Mouse (Mus musculus) myocyte (in vitro differentiated cells): ENCODE measurements around the gene Olfr20. TPM values are rescaled to one million over a fixed set of nuclear protein-coding genes. Genes with fewer than 3 reads are reported as not detected.
"Not testable (repeated sequence)": the region's sequence is repeated elsewhere in the genome, so short reads cannot be mapped to it uniquely, and the experiment has no call there.

ENCODE experiments used
- H3K27me3 ChIP-seq: one replicate; pipeline ENCODE4 v1.6.1; 2011; ENCODE audit not compliant: control insufficient read depth, insufficient read depth, insufficient read length
- H3K36me3 ChIP-seq: one replicate; pipeline ENCODE4 v1.6.1; 2011; ENCODE audit not compliant: control insufficient read depth, insufficient read depth
- H3K4me2 ChIP-seq: one replicate; pipeline ENCODE4 v1.6.1; 2011; ENCODE audit warnings: low read depth, control low read depth
- H3K4me3 ChIP-seq: one replicate; pipeline ENCODE4 v1.5.1; 2011; ENCODE audit warnings: mild to moderate bottlenecking, control low read depth, moderate library complexity
- H3K79me2 ChIP-seq: one replicate; pipeline ENCODE4 v1.6.1; 2011; ENCODE audit not compliant: control insufficient read depth, insufficient read depth
- H3ac ChIP-seq: one replicate; pipeline ENCODE4 v1.6.1; 2011; ENCODE audit not compliant: control insufficient read depth, insufficient read length
- CEBPB ChIP-seq: IDR thresholded peaks from 2 replicates; pipeline ENCODE4 v1.6.1; 2011; ENCODE audit warnings: mild to moderate bottlenecking, moderate library complexity; ENCODE audit not compliant: poor library complexity, insufficient read depth, severe bottlenecking
- E2F4 ChIP-seq: IDR thresholded peaks from one replicate; pipeline ENCODE4 v1.6.1; 2011; ENCODE audit warnings: mild to moderate bottlenecking, control low read depth, moderate library complexity; ENCODE audit not compliant: insufficient read depth
- MAX ChIP-seq: IDR thresholded peaks from one replicate; pipeline ENCODE4 v1.6.1; 2011; ENCODE audit warnings: low read depth, mild to moderate bottlenecking, control low read depth
- MYOD1 ChIP-seq, 3 experiments: IDR thresholded peaks; one replicate each; pipeline ENCODE4 v1.6.1; 2011; ENCODE audit warnings: control low read depth in 2 of 3, low read depth in 2 of 3, mild to moderate bottlenecking in 2 of 3, moderate library complexity in 1 of 3; ENCODE audit not compliant: insufficient read length in 2 of 3, control insufficient read depth in 1 of 3
- MYOG ChIP-seq, 3 experiments: IDR thresholded peaks; one replicate each; pipeline ENCODE4 v1.6.1; 2011; ENCODE audit warnings: control low read depth in 2 of 3, low read depth in 2 of 3, mild to moderate bottlenecking in 2 of 3; ENCODE audit not compliant: insufficient read length in 2 of 3, control insufficient read depth in 1 of 3, insufficient read depth in 1 of 3
- POLR2A ChIP-seq: IDR thresholded peaks from one replicate; pipeline ENCODE4 v1.6.1; 2011; ENCODE audit warnings: low read depth, mild to moderate bottlenecking, control low read depth, moderate library complexity; ENCODE audit not compliant: insufficient read length
- POLR2AphosphoS2 ChIP-seq: IDR thresholded peaks from one replicate; pipeline ENCODE4 v1.6.1; 2011; ENCODE audit warnings: low read depth, control low read depth; ENCODE audit not compliant: insufficient read length
- REST ChIP-seq: IDR thresholded peaks from one replicate; pipeline ENCODE4 v1.6.1; 2011; ENCODE audit warnings: mild to moderate bottlenecking, control low read depth, moderate library complexity; ENCODE audit not compliant: insufficient read depth, insufficient read length
- SRF ChIP-seq: IDR thresholded peaks from one replicate; pipeline ENCODE4 v1.6.1; 2011; ENCODE audit warnings: low read depth; ENCODE audit not compliant: control insufficient read depth, insufficient read length
- TCF12 ChIP-seq: IDR thresholded peaks from one replicate; pipeline ENCODE4 v1.6.1; 2011; ENCODE audit warnings: mild to moderate bottlenecking, control low read depth; ENCODE audit not compliant: poor library complexity, insufficient read depth, severe bottlenecking
- TCF3 ChIP-seq: IDR thresholded peaks from one replicate; pipeline ENCODE4 v1.6.1; 2011; ENCODE audit warnings: low read depth, control low read depth; ENCODE audit not compliant: insufficient read length
- USF1 ChIP-seq: IDR thresholded peaks from one replicate; pipeline ENCODE4 v1.6.1; 2011; ENCODE audit warnings: low read depth, mild to moderate bottlenecking, control low read depth, moderate library complexity
- polyA plus RNA-seq: library from polyadenylated mRNA; unstranded; fragments of >200 nt; fragmentation: generic; extraction: Trizol; gene quantifications from one replicate; pipeline ENCODE4 v1.2.1, GENCODE M21; 2012; ENCODE audit warnings: missing spikeins

Olfr20 gene
- polyA plus RNA-seq: not detected

- Histone ChIP-seq H3K79me2 (no peaks in the 10 kb centered on the region), H3K36me3 (no peaks in the 10 kb centered on the region), H3ac (no peak within 1 kb of the TSS), H3K4me3 (no peak within 1 kb of the TSS), H3K27me3 (no peaks in the 10 kb centered on the region), H3K4me2 (no peak within 1 kb of the TSS)
- TF ChIP-seq MAX (no peak), POLR2AphosphoS2 (no peak), CEBPB (no peak), REST (no peak), TCF12 (no peak), SRF (no peak), TCF3 (no peak), POLR2A (no peak), E2F4 (no peak), MYOG (IDR thresholded peaks at IDR 0.05; ENCODE audit: control insufficient read depth in 1 of 3, insufficient read depth in 1 of 3, insufficient read length in 2 of 3, low read depth in 2 of 3) (no peak), USF1 (no peak), MYOD1 (IDR thresholded peaks at IDR 0.05; ENCODE audit: control insufficient read depth in 1 of 3, insufficient read length in 2 of 3, low read depth in 2 of 3) (no peak)
These were observed at the start of gene Olfr20 for GRCm38 (mm10) chr11:73350483-73350882. Gene Olfr20, plus strand, starts transcription at chr11:73350783.

GRCm38 (mm10) chr11:73303123-73303522, 47.5 kb upstream of the Olfr20 start:
- H3ac ChIP-seq: no peak overlapping the region
- no peaks in the 10 kb centered on the region for H3K36me3 ChIP-seq
- no peak overlapping the region for H3K4me2 ChIP-seq
- H3K79me2 ChIP-seq: no peaks in the 10 kb centered on the region
- no peaks in the 10 kb centered on the region for H3K27me3 ChIP-seq
- no peak overlapping the region for H3K4me3 ChIP-seq
- no peak for TF ChIP-seq SRF
- no peak for TF ChIP-seq E2F4
- TF ChIP-seq TCF12: no peak
- no peak for TF ChIP-seq MYOG (IDR thresholded peaks at IDR 0.05; ENCODE audit: control insufficient read depth in 1 of 3, insufficient read depth in 1 of 3, insufficient read length in 2 of 3, low read depth in 2 of 3)
- no peak for TF ChIP-seq MYOD1 (IDR thresholded peaks at IDR 0.05; ENCODE audit: control insufficient read depth in 1 of 3, insufficient read length in 2 of 3, low read depth in 2 of 3)
- TF ChIP-seq POLR2A: no peak
- no peak for TF ChIP-seq TCF3
- no peak for TF ChIP-seq POLR2AphosphoS2
- no peak for TF ChIP-seq REST
- TF ChIP-seq MAX: no peak

- Histone ChIP-seq H3K79me2 (no peaks in the 10 kb centered on the region), H3K4me3 (no peak overlapping the region), H3K36me3 (no peaks in the 10 kb centered on the region), H3K4me2 (no peak overlapping the region), H3ac (no peak overlapping the region), H3K27me3 (no peaks in the 10 kb centered on the region)
- TF ChIP-seq MYOG (IDR thresholded peaks at IDR 0.05; ENCODE audit: control insufficient read depth in 1 of 3, insufficient read depth in 1 of 3, insufficient read length in 2 of 3, low read depth in 2 of 3) (no peak), POLR2AphosphoS2 (no peak), MYOD1 (IDR thresholded peaks at IDR 0.05; ENCODE audit: control insufficient read depth in 1 of 3, insufficient read length in 2 of 3, low read depth in 2 of 3) (no peak), POLR2A (no peak), CEBPB (no peak), MAX (no peak)
These were observed 34.6 kb upstream of the Olfr20 start for GRCm38 (mm10) chr11:73315961-73316360.

GRCm38 (mm10) chr11:73318581-73318980, 32.0 kb upstream of the Olfr20 start:
- not testable (repeated sequence) for H3K36me3 ChIP-seq, H3K79me2 ChIP-seq, H3ac ChIP-seq, H3K4me3 ChIP-seq, H3K27me3 ChIP-seq, H3K4me2 ChIP-seq

- H3ac ChIP-seq, H3K36me3 ChIP-seq, H3K4me3 ChIP-seq: not testable (repeated sequence)
These were observed 29.5 kb upstream of the Olfr20 start for GRCm38 (mm10) chr11:73321064-73321463.

More at GRCm38 (mm10) chr11:73321064-73321463, 29.5 kb upstream of the Olfr20 start:
- H3K27me3 ChIP-seq, H3K4me2 ChIP-seq, H3K79me2 ChIP-seq: not testable (repeated sequence)
